Mouse (Mus musculus) cerebellum, adult 9-10 months (tissue): Measurements from ENCODE around the gene Wdr75.

Experiments used
- DNase-seq: peaks from one replicate; pipeline ENCODE4 v3.0.0; 2022

Gene Wdr75

GRCm38 (mm10) chr1:45838271-45838670 lies 43.3 kb downstream of the Wdr75 start:
- peak; percentile 26 for DNase-seq

GRCm38 (mm10) chr1:45845466-45845865 lies 50.5 kb downstream of the Wdr75 start:
- DNase-seq = no peak

GRCm38 (mm10) chr1:45858038-45858437 lies 63.1 kb downstream of the Wdr75 start:
- DNase-seq = no peak

DNA sequence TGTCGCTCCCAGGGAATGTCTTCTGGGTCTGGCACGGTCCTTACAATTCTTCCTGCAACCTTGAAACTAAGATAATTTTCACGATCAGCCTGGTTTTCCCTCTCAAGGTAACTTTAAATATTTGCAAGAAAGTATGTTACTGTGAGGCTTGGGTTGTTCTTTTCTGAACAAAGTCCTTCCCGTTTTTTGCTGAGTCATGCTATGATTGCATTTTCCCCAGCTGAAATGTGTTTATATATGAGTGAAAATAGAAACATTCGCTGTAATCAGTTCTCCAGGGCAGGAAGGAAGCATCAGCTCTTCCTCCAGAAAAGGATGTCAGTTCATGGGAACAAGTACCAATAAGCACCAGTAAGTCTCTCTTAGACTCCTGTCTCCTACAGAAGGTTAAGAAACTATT lies 65.4 kb downstream of the Wdr75 start:
- DNase-seq = no peak

GRCm38 (mm10) chr1:45861162-45861561 lies 66.2 kb downstream of the Wdr75 start:
- DNase-seq = no peak

DNA sequence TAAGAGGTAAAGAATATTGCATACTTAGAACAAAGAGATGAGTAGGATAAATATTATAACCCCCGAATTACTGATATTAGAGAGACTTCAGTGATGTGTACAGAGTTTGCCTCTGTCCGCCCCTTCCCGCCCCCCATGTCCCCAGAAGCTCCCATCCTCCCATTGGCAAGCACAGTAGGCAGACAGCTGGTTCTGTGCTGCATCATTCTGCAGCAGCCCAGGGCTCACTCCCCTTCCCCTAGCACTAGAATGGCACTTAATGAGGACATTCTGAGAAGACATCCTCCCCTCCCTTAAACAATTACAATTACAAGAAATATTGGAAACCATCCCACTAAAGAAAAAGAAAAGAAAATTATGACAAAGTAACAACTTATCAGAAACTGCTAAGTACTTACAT lies 68.7 kb downstream of the Wdr75 start:
- no peak for DNase-seq

- no peak for DNase-seq
Observed at GRCm38 (mm10) chr1:45864564-45865014, 69.6 kb downstream of the Wdr75 start.

- DNase-seq = no peak
Observed at GRCm38 (mm10) chr1:45865316-45865715, 70.3 kb downstream of the Wdr75 start.

- no peak for DNase-seq
Observed at GRCm38 (mm10) chr1:45865727-45866126, 70.8 kb downstream of the Wdr75 start.

DNA sequence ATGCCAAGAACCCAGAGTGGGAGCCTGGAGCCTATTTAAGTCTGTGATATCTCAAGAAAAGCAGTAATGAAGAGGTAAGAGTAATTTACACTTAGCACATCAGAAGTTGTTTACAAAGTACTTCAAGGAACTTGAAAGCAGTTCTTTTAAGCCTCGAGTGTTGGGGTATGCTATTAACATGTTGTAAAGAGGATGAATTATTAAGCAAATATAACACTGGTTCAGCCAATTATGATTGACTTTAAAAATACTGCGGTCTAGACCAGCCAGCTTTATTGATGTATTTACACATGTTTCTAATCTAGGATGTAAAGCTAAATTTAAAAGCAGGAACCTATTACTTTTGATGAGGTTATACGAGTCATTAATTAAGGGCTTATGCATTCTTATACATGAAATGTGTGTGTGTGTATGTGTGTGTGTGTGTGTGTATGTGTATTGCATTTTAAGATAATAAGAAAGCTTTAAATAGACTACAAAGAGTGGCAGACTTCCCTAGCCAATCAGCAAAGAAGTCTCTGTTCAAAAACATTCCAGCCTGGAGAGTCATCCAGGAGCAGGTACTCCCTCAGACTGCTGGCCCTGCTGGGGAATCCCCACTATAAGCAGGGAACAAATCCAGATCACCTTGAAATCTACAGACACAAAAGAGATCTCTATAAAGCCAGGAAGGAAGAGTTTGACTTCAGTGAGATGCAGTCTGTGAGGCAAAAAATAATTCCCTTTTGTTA lies 71.5 kb downstream of the Wdr75 start:
- DNase-seq = no peak

GRCm38 (mm10) chr1:45868050-45868449 lies 73.1 kb downstream of the Wdr75 start:
- DNase-seq = no peak

GRCm38 (mm10) chr1:45868479-45869137 lies 73.6 kb downstream of the Wdr75 start:
- no peak for DNase-seq
